Mouse (Mus musculus): ENCODE measurements at regions not wholly inside any gene's neighbourhood (a gene's known extent, or its start where the extent isn't known, plus 50 kb on each side); places are given as distances from the start of the nearest gene placed in this dataset.
"Not testable (repeated sequence)": the region's sequence is repeated elsewhere in the genome, so short reads cannot be mapped to it uniquely, and the experiment has no call there.

GRCm38 (mm10) chr10:119146342-119146741 lies 93.5 kb downstream of the Cand1 start:
- DNase-seq (ENCODE audit: extremely low spot score, low spot score): no peak

DNA sequence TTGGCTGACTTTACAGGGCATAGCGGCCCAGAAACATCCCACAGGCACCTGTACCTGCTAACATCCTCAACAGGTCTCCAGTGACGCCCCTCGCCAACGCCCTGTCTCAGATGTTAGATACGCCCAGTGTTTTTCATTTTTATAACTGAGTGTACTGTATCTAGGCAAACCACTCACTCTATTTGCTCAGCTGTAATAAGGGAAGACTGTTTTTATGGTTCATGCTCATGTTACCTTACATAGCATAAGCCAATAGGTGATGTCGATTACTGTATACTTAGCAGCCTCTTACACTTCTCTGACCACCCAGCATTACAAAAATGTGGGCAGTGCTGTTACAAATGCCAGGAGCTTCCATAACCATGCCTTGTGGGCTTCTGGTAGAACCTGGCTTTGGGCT lies 97.0 kb downstream of the Cand1 start:
- no peak for DNase-seq (ENCODE audit: extremely low spot score, low spot score)

- DNase-seq (ENCODE audit: extremely low spot score, low spot score): no peak
Measured at GRCm38 (mm10) chr10:119142307-119142706, 97.5 kb downstream of the Cand1 start.

- DNase-seq (ENCODE audit: extremely low spot score, low spot score): no peak
Measured at GRCm38 (mm10) chr10:119138237-119138636, 101.6 kb downstream of the Cand1 start.

DNA sequence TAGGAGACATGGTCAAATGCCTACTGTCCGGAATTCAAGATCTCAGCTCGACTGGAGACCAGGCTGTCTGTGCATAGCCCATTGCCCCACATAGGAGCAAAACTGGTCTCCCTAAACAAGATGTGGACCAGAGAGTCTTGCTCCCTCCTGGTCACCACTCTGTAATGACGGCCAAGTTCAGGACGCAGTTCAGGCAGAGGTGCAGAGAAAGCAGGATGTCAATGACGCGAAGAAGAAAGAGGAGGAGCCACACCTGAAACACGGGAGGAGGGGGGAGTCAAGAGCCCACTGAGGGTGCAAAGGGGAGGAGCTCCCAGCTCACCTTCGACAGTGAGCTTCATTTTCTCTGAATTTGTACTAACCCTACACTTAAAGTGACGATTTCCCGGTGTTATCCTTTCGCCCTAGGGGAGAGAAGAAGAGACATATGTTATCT lies 104.3 kb downstream of the Cand1 start:
- no peak for DNase-seq (ENCODE audit: extremely low spot score, low spot score)

DNA sequence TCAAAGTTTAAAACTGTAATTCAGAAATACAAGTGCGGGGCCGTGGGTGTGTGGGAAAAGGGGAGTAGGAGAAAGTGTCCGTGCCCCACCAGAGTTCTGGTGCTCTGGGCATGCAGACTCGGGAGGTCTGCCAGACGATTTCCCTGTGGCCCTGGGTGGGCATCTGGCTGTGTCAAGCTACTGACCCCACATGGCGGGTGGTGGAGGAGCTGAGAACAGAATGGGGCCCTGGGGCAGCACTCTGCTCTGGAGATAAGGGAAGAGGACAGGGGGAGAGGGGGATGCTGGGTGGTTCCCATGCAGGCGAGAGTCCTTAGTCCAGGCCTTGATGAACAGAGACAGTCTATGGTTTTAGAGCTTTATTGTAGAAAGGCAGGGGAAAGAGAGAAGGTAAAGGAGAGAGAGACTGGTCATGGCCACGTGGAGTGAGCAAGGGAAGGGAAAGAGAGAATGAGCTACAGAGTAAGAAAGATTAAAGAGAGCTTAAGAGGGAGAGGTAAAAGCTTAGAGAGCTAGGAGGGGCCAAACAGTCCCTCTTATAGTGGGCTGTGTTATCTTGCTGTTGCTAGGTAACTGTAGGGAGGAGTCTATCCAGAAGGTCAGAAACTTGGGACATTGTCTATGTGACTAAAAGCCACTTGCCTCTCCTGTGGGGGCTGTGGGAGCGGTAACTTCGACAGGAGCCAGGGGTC lies 104.9 kb downstream of the Cand1 start:
- no peak for DNase-seq (ENCODE audit: extremely low spot score, low spot score)

DNA sequence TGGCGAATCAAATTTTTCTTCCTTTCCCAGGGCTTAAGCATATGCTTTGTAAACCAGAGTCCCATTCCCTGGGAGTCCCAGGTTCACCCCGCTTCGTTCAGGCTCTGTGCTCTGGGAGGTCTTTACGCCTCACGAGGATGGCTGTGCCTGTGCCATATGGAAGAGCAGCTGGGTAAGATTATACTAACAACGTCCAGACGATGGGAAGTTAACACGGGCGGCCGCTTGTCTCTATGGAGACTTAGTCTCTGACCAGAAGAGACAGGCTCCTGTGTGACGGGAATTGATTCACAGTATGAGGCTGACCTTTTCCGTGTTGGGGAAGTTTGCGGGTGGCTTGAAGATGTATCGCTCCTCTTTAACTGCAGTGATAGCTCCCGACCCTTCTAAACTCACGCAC lies 107.9 kb downstream of the Cand1 start:
- DNase-seq (ENCODE audit: extremely low spot score, low spot score): peak; percentile 56

- DNase-seq (ENCODE audit: extremely low spot score, low spot score): no peak
Measured at GRCm38 (mm10) chr10:119130676-119131075, 109.2 kb downstream of the Cand1 start.

DNA sequence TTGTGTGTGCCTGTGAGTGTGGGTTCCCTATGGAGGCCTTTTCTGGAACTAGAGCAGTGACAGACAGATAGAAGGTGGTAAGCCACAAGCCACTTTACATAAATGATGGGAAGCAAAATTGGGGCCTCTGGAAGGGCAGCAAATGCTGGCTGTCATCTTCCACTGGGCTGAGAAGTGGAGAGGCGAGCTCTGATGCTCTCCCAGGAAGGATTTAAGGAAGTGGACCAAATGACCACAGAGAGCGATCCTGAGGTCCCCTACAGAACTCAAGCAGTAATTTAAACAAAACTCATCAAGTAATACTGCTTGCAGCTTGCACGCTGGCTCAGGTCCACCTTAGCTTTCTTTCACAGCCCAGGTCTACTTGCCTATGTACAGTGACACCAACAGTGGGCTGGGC lies 111.8 kb downstream of the Cand1 start:
- no peak for DNase-seq (ENCODE audit: extremely low spot score, low spot score)

DNA sequence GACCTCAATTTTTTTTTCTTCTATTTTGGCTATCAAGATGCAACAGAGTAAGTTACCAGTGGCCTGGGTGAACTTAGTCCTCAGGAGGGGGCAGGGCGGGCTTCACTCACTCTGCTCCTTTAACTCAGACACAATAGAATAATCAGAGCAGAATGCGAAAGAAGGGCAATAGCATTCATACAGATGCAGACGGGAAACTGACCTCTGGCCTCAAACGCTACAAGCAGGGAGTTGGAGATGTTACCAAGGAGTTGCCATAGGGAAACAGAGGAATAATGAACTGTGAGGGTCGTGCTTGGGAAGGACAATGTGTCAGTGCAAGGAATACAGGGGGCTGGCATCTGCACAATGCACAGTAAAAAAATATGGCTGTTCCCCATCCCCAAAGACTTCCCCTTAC lies 116.3 kb downstream of the Cand1 start:
- no peak for DNase-seq (ENCODE audit: extremely low spot score, low spot score)

DNA sequence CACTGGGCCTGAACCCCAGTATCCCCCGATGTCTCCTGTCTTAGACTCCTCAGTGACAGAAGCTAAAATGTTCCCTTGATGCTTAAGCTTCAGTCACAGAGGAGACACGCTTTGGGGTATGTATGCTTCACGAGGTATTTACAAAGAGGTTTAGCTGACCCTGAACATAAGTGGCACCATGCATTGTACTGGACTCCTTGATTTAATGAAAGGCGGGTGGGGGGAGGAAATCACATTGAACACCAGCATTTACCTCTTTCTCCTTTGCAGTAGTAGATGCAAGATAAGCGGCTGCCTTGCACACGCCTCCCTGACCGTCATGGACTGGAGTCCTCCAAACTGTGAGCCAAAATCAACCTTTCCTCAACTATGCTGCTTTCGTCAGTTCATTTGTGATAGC lies 117.5 kb downstream of the Cand1 start:
- DNase-seq (ENCODE audit: extremely low spot score, low spot score): no peak

- no peak for DNase-seq (ENCODE audit: extremely low spot score, low spot score)
Measured at GRCm38 (mm10) chr10:119121575-119121974, 118.3 kb downstream of the Cand1 start.

GRCm38 (mm10) chr10:119116843-119117390 lies 122.9 kb downstream of the Cand1 start:
- DNase-seq (ENCODE audit: extremely low spot score, low spot score): no peak

GRCm38 (mm10) chr10:119115200-119115599 lies 124.7 kb downstream of the Cand1 start:
- not testable (repeated sequence) for DNase-seq (ENCODE audit: extremely low spot score, low spot score)

- no peak for DNase-seq (ENCODE audit: extremely low spot score, low spot score)
Measured at GRCm38 (mm10) chr10:119114653-119115052, 125.2 kb downstream of the Cand1 start.

- no peak for DNase-seq (ENCODE audit: extremely low spot score, low spot score)
Measured at GRCm38 (mm10) chr10:119111886-119112285, 128.0 kb downstream of the Cand1 start.

GRCm38 (mm10) chr10:119111409-119111808 lies 128.4 kb downstream of the Cand1 start:
- no peak for DNase-seq (ENCODE audit: extremely low spot score, low spot score)

- no peak for DNase-seq (ENCODE audit: extremely low spot score, low spot score)
Measured at GRCm38 (mm10) chr10:119110614-119111013, 129.2 kb downstream of the Cand1 start.

DNA sequence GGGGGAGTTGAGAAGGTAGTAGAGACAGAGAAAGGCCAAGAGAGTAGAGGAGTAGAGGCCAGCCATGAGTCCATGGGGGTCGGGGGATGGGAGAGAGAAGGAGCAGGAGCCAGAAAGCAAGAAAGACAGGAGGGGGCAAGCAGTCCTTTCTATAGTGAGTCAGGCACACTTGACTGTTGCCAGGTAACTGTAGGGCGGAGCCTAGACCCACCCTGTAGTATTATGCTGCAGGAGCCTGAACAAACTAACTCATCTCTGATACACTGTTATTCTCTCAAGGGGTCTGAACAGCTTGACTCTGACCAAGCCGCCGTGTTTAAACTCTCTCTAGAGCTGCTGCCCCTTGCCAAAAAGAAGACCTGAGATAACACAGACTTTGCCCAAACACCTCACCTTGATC lies 130.6 kb downstream of the Cand1 start:
- no peak for DNase-seq (ENCODE audit: extremely low spot score, low spot score)

DNA sequence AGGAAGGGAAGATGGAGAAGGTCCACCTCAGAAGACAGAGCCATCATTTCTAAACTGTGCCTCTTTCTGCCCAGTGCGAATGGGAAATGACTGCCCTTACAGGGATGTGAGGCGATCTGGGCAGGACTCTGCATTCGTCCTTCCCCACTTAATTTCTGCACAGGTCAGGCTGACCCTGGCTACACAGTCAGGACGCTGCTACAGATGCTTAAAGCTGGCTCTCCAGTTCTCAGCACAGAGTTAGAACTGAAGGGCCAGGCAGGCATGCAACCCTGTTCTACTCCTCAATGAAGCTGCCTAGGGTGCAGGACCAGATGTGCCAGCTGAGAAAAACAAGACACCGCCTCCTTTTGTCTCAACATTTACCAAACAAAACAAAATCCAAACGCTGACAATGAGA lies 132.1 kb downstream of the Cand1 start:
- DNase-seq (ENCODE audit: extremely low spot score, low spot score): no peak

GRCm38 (mm10) chr10:119106105-119106504 lies 133.8 kb downstream of the Cand1 start:
- DNase-seq (ENCODE audit: extremely low spot score, low spot score): no peak

DNA sequence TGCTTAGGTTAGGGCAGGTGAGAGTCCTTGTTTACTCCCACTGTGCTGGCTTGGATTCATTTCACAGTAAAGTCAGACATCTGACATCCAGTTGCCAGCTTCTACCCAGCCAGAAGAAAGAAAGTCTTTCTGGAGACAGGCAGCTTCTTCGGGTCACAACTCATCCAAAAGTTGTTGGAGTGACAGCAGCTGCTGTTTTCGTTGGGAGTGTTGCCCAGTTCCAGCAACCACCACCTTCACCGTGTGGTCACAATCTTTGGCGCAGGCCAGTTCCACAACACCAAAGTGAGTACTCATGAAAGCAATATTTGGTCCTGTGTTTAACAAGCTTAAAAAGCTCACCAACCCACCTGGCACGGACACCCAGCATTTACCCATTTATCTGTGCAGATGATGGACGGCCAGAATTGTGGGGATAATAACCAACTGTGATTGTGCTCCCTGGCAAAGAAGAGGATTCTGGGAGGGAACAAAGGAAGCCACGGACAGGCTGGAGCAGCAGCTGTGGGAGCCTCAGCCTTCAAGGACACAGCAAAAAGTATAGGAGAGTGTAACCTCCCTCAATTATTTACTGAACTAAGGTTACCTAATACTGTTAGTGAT lies 134.5 kb downstream of the Cand1 start:
- DNase-seq (ENCODE audit: extremely low spot score, low spot score): no peak

DNA sequence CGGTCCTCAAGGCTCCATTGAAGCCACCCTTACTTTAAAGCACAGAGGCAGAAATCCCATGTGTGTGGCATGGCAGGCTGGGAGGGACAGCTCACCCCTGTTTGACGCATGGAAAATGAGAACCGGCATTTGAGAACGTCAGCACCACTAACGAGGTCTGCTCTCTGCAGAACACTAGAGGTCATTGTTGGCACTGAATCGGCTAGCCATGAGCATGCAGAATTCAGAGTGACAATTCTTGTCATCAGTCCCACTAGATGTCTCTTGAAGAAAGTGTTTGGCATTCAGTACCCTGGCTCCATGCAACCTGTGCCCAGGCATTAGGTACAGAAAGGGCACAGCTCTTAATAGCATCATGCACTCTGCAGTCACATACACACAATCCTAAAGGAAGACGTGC lies 139.3 kb downstream of the Cand1 start:
- DNase-seq (ENCODE audit: extremely low spot score, low spot score): no peak
